In genomic region chr11:46698830-46699229, GRCm38 (mm10) we compare ENCODE assay signal across 1 mouse cellular context.
TF ChIP-seq lines count a peak whose summit lies in the region.

No protein-coding gene starts in this region.

TF ChIP-seq in CH12.LX, 34 proteins besides CTCF, POLR2A, EP300 and RAD21 (continued from another document):
- TF ChIP-seq MAX (IDR thresholded peaks at IDR 0.05; ENCODE audit: low read length) (no peak), SIN3A (IDR thresholded peaks at IDR 0.05; ENCODE audit: low read length) (no peak), TCF12 (IDR thresholded peaks at IDR 0.05; ENCODE audit: low read depth, low read length) (peak; percentile 66), MXI1 (IDR thresholded peaks at IDR 0.05; ENCODE audit: low read depth, low read length) (no peak), PAX5 (IDR thresholded peaks at IDR 0.05; ENCODE audit: low read length) (no peak), UBTF (IDR thresholded peaks at IDR 0.05; ENCODE audit: low read depth, low read length) (no peak), BHLHE40 (IDR thresholded peaks at IDR 0.05; ENCODE audit: low read depth, low read length) (peak; percentile 70), MYC (IDR thresholded peaks at IDR 0.05; ENCODE audit: low read depth, low read length) (peak; percentile 71), ZNF384 (IDR thresholded peaks at IDR 0.05; ENCODE audit: low read depth, low read length) (no peak), JUN (IDR thresholded peaks at IDR 0.05; ENCODE audit: insufficient read depth, low read depth, low read length) (no peak; the same call in 1 of the 2 replicates), MAZ (IDR thresholded peaks at IDR 0.05; ENCODE audit: low read depth, low read length) (no peak), MEF2A (IDR thresholded peaks at IDR 0.05; ENCODE audit: borderline replicate concordance, low read depth, low read length) (peak; percentile 82), KAT2A (IDR thresholded peaks at IDR 0.05; ENCODE audit: insufficient replicate concordance, low read length) (no peak)
